Mouse (Mus musculus) regulatory T cell (primary cell): ENCODE measurements around the gene Vmn1r158.
"Not testable (repeated sequence)": the region's sequence is repeated elsewhere in the genome, so short reads cannot be mapped to it uniquely, and the experiment has no call there.

ENCODE experiments used
- in situ Hi-C: fragments of 300-600 bp; cut with MboI, MseI; formaldehyde crosslinking; loops from one replicate; pipeline ENCODE4 v1.15.1; 2025; ENCODE audit warnings: high pct_unique_total_duplicates

The Vmn1r158 gene

GRCm38 (mm10) chr7:22790682-22791081, at the start of gene Vmn1r158:
Vmn1r158 (minus strand) TSS chr7:22790782.
- in situ Hi-C loops, result not testable (repeated sequence)

GRCm38 (mm10) chr7:22775981-22776380, 14.6 kb downstream of the Vmn1r158 start:
- in situ Hi-C loops, result loop anchor here (10.0 kb wide), 1 partner anchor 671 kb away; no protein-coding TSS in a partner anchor

- in situ Hi-C loops, result loop anchor here (5.0 to 10.0 kb wide), 2 partner anchors 1957 to 1989 kb away; partner anchors contain the start of gene Vmn1r112
These were observed 29.2 kb downstream of the Vmn1r158 start, which contains the start of gene Vmn1r157 for GRCm38 (mm10) chr7:22761397-22761796. Vmn1r157 (plus strand) TSS chr7:22761697.
